Mouse (Mus musculus) stomach, embryonic 14.5 days (tissue): ENCODE results near the gene 2310009B15Rik. TPM values are rescaled to one million over a fixed set of nuclear protein-coding genes. Genes with fewer than 3 reads are reported as not detected.

Experiments used
- ATAC-seq: fragments of 200-750 bp; cut with Nextera tagmentation; 2 replicates; pipeline ENCODE4 v1.8.0; 2017; ENCODE audit warnings: low read depth, moderate TSS enrichment; ENCODE audit not compliant: insufficient number of reproducible peaks, insufficient read depth, low FRiP score
- H3K27ac ChIP-seq: fragments of 300-500 bp; sonication (generic); 2 replicates; pipeline ENCODE4 v1.5.1; 2014; ENCODE audit warnings: mild to moderate bottlenecking, low read length, moderate library complexity, mixed read lengths
- H3K27me3 ChIP-seq: fragments of 300-500 bp; sonication (generic); 2 replicates; pipeline ENCODE4 v1.6.1; 2014; ENCODE audit warnings: low read length, control low read depth, mixed read lengths; ENCODE audit not compliant: control insufficient read depth, insufficient read depth
- H3K36me3 ChIP-seq: fragments of 300-500 bp; sonication (generic); 2 replicates; pipeline ENCODE4 v1.6.1; 2014; ENCODE audit warnings: mild to moderate bottlenecking, control low read depth, low read length, moderate library complexity, mixed read lengths; ENCODE audit not compliant: control insufficient read depth, insufficient read depth
- H3K4me1 ChIP-seq: fragments of 300-500 bp; sonication (generic); 2 replicates; pipeline ENCODE4 v1.6.1; 2014; ENCODE audit warnings: low read length, control low read depth, mixed read lengths; ENCODE audit not compliant: control insufficient read depth, insufficient read depth
- H3K4me2 ChIP-seq: fragments of 300-500 bp; sonication (generic); replicated peaks from 2 replicates; pipeline ENCODE4 v1.6.1; 2014; ENCODE audit warnings: low read depth, low read length, control low read depth
- H3K4me3 ChIP-seq: fragments of 300-500 bp; sonication (generic); 2 replicates; pipeline ENCODE4 v1.5.1; 2014; ENCODE audit warnings: low read depth, low read length, control low read depth
- H3K9ac ChIP-seq: fragments of 300-500 bp; sonication (generic); replicated peaks from 2 replicates; pipeline ENCODE4 v1.6.1; 2014; ENCODE audit warnings: low read depth, mild to moderate bottlenecking, control low read depth, low read length, moderate library complexity, mixed read lengths
- H3K9me3 ChIP-seq: fragments of 300-500 bp; sonication (generic); 2 replicates; pipeline ENCODE4 v1.6.1; 2016; ENCODE audit warnings: low read depth, low read length, control low read depth; ENCODE audit not compliant: control insufficient read depth
- WGBS: fragments of 180-500 bp; shearing (Covaris S2); extraction: QIAGEN DNeasy Blood & Tissue Kit; methylation state at CpG from one replicate; pipeline ENCODE4 v1.1.7; 2014; 5-methylcytosine and 5-hydroxymethylcytosine counted together
- polyA plus RNA-seq: library from polyadenylated mRNA; unstranded; fragments of >200 nt; fragmentation: Nextera tagmentation; extraction: Ambion mirVana; gene quantifications from 2 replicates; pipeline ENCODE4 v1.2.1, GENCODE M21; 2014

Gene 2310009B15Rik
- polyA plus RNA-seq, 1 experiment from 2014 or later: 54.1 TPM

- 0 out of 2 replicates have a peak, but pooled peaks have one; percentile 33 for ATAC-seq
- no peaks in the 10 kb centered on the region for H3K36me3 ChIP-seq
- no peak overlapping the region for H3K27ac ChIP-seq
- WGBS: 64% methylated on average over 16 of the region's 16 CpGs
- no peak overlapping the region for H3K9ac ChIP-seq
- no peak overlapping the region for H3K4me3 ChIP-seq
- H3K4me2 ChIP-seq: no peak overlapping the region
- H3K9me3 ChIP-seq: no peaks in the 10 kb centered on the region
- no peaks in the 10 kb centered on the region for H3K4me1 ChIP-seq
- no peaks in the 10 kb centered on the region for H3K27me3 ChIP-seq
Observed at GRCm38 (mm10) chr1:138876371-138877045, 19.9 kb upstream of the 2310009B15Rik start.

DNA sequence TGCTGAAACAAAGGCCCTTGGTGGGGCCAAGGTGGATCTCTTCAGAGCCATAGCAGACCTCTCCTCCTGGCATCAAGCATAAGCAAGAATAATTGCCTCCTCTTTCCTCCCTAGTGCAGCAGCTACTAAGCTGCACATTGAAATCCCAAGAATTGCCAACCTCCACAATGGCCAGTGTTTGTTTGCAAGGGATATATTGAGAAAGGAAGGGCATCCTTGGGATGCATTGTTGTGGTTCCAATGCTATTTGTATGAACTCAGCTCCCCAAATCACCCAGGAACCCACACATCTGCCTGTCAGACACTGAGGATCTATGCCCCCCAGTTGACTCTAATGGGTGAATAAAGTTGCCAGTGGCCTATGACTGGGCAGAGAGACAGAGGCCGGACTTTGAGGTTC, 5.8 kb downstream of the 2310009B15Rik start:
- no peak overlapping the region for H3K4me2 ChIP-seq
- H3K9ac ChIP-seq: no peak overlapping the region
- peaks cover 4% of the 10 kb centered on the region; the same call in 1 of the 2 replicates for H3K4me1 ChIP-seq
- no peaks in the 10 kb centered on the region; the same call in 1 of the 2 replicates for H3K36me3 ChIP-seq
- H3K9me3 ChIP-seq: no peaks in the 10 kb centered on the region
- peaks cover 16% of the 10 kb centered on the region for H3K27me3 ChIP-seq
- no peak overlapping the region for H3K27ac ChIP-seq
- H3K4me3 ChIP-seq: no peak overlapping the region
- 88% methylated on average over 1 of the region's 1 CpGs for WGBS
- no peak for ATAC-seq

- H3K4me1 ChIP-seq: peaks cover 4% of the 10 kb centered on the region; the same call in 1 of the 2 replicates
- H3K27ac ChIP-seq: no peak overlapping the region
- 35% methylated on average over 2 of the region's 4 CpGs for WGBS
- H3K36me3 ChIP-seq: no peaks in the 10 kb centered on the region; the same call in 1 of the 2 replicates
- H3K4me3 ChIP-seq: no peak overlapping the region
- H3K9ac ChIP-seq: no peak overlapping the region
- H3K4me2 ChIP-seq: no peak overlapping the region
- no peak for ATAC-seq
- H3K27me3 ChIP-seq: peaks cover 23% of the 10 kb centered on the region
- no peaks in the 10 kb centered on the region for H3K9me3 ChIP-seq
Observed at GRCm38 (mm10) chr1:138850161-138850539, 6.5 kb downstream of the 2310009B15Rik start.

DNA sequence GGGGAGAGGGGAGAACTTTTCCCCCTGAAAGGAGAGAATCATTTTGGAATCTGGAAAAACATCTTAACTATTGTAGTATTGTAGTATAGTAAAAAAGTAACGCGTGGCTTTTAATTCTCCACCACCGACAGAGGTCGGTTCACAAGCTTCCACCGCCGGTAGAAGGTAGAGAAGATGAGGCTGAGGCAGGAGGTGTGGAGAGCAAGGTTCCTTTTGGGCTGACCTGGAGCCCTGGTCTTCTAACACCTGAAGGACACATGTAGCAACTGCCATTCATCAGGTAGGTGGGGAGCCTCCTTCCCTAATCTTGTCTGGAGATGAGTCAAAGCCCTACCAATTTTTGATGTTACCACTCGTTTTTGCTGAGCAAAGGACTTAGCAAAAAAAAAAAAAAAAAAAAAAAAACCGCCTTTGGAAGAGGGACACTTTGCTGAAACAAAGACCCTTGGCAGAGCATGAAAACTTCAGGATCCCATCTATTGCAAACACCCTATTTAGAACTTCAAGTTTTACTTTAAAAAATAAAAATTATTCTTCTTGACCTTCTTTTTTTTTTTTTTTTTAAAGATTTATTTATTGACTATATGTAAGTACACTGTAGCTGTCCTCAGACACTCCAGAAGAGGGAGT, 7.0 kb downstream of the 2310009B15Rik start:
- no peak overlapping the region for H3K27ac ChIP-seq
- no peak overlapping the region for H3K9ac ChIP-seq
- H3K4me1 ChIP-seq: peaks cover 4% of the 10 kb centered on the region; the same call in 1 of the 2 replicates
- 11% methylated on average over 8 of the region's 8 CpGs for WGBS
- no peak overlapping the region for H3K4me3 ChIP-seq
- no peaks in the 10 kb centered on the region; the same call in 1 of the 2 replicates for H3K36me3 ChIP-seq
- peaks cover 25% of the 10 kb centered on the region for H3K27me3 ChIP-seq
- no peak for ATAC-seq
- no peak overlapping the region for H3K4me2 ChIP-seq
- H3K9me3 ChIP-seq: no peaks in the 10 kb centered on the region

GRCm38 (mm10) chr1:138848511-138849109, 8.0 kb downstream of the 2310009B15Rik start, which contains the start of gene Lhx9:
Lhx9 (minus strand) TSS chr1:138848577.
- peak within 1 kb of the TSS; percentile 42 for H3K4me2 ChIP-seq
- H3K4me3 ChIP-seq: peak within 1 kb of the TSS; percentile 27
- H3K27ac ChIP-seq: no peak within 1 kb of the TSS
- ATAC-seq: peak; percentile 74
- H3K27me3 ChIP-seq: peaks cover 31% of the 10 kb centered on the region
- H3K9me3 ChIP-seq: no peaks in the 10 kb centered on the region
- under 1% methylated on average over 33 of the region's 33 CpGs for WGBS
- peaks cover 4% of the 10 kb centered on the region; the same call in 1 of the 2 replicates for H3K4me1 ChIP-seq
- no peaks in the 10 kb centered on the region; the same call in 1 of the 2 replicates for H3K36me3 ChIP-seq
- no peak within 1 kb of the TSS for H3K9ac ChIP-seq

DNA sequence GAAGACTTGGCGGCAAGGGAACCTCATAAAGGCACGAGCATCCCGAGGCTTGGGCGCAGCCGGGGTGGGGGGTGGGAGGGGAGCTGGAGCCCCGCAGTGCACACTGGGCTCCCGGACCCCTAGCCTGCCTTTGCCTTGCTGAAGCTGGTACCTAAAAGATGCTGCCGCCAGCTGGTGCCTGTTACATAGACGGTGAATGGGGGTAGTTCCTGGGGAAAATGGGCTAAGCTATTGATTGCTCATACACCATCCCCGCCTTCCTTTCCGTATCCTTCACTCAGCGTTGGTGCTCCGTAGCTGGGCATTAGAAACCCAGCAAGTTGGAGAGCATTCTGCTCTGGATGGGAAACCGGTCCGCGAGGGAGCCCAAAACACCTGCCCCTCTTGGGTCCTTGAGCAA, 8.6 kb downstream of the 2310009B15Rik start:
- Histone ChIP-seq H3K4me1 (peaks cover 4% of the 10 kb centered on the region; the same call in 1 of the 2 replicates), H3K27ac (no peak overlapping the region), H3K9me3 (no peaks in the 10 kb centered on the region), H3K4me2 (peak overlapping the region; percentile 42), H3K4me3 (peak overlapping the region; percentile 27), H3K36me3 (no peaks in the 10 kb centered on the region; the same call in 1 of the 2 replicates), H3K27me3 (peaks cover 35% of the 10 kb centered on the region), H3K9ac (no peak overlapping the region)
- WGBS: 1% methylated on average over 16 of the region's 16 CpGs
- ATAC-seq: peak; percentile 30; the same call in 1 of the 2 replicates

DNA sequence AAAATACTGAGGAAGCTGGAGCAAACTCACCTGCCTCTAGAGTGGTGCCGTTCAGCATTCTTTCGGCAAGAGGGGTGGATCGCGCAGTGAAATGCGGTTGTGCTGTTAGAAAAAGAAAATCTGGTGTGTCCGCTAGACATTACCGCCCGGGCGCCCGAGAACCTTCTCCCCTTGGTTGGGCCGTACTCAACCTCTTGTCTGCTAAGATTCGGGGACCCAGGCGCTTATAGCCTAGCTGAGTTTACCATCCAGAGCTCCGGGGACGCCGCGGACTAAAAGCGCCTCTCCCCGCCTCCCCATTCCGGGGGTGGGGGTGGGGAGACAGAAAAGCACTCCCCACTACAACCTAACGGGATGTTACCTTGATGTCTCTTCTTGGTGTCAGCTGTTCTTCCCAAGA, 9.5 kb downstream of the 2310009B15Rik start:
- Histone ChIP-seq H3K27ac (no peak overlapping the region), H3K9me3 (no peaks in the 10 kb centered on the region), H3K4me2 (no peak overlapping the region), H3K4me1 (peaks cover 4% of the 10 kb centered on the region; the same call in 1 of the 2 replicates), H3K36me3 (no peaks in the 10 kb centered on the region; the same call in 1 of the 2 replicates), H3K9ac (no peak overlapping the region), H3K4me3 (peak overlapping the region; percentile 14; the same call in 1 of the 2 replicates), H3K27me3 (peaks cover 35% of the 10 kb centered on the region)
- no peak for ATAC-seq
- under 1% methylated on average over 21 of the region's 21 CpGs for WGBS

DNA sequence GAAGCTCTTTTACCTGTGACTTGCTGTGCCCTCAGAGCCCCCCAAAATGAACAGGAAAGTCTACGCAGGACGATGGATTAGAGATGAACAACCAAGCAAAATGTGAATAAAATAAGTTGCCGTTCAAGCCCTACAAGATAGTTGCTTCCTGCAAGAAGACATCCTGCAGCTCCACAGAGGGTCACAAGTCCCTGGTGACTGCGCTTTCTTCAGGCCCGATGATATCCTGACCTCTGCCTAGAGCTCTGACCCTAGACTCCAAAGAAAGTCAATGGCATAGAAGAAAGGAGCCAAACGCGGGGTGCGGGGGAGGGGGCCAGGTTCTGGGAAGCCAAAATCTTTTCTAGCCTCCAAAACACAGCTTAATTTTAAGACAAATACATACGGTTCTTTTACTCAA, 10.1 kb downstream of the 2310009B15Rik start:
- Histone ChIP-seq H3K4me1 (peaks cover 4% of the 10 kb centered on the region; the same call in 1 of the 2 replicates), H3K27me3 (peaks cover 35% of the 10 kb centered on the region), H3K36me3 (no peaks in the 10 kb centered on the region; the same call in 1 of the 2 replicates), H3K27ac (no peak overlapping the region), H3K4me3 (no peak overlapping the region), H3K9me3 (no peaks in the 10 kb centered on the region), H3K4me2 (no peak overlapping the region), H3K9ac (no peak overlapping the region)
- ATAC-seq: no peak
- WGBS: 6% methylated on average over 9 of the region's 9 CpGs
